Mouse (Mus musculus): ENCODE data around the gene Slc50a1.
A peak's percentile ranks its signal among the peaks of the same experiment; 100 is the strongest.

Slc50a1 gene

GRCm38 (mm10) chr3:89229276-89229675 is 41.1 kb downstream of the Slc50a1 start:
- no peak for DNase-seq

GRCm38 (mm10) chr3:89228836-89229235 is 41.5 kb downstream of the Slc50a1 start, which contains the start of gene Muc1:
Gene Muc1, plus strand, starts transcription at chr3:89229057.
- no peak for DNase-seq

DNA sequence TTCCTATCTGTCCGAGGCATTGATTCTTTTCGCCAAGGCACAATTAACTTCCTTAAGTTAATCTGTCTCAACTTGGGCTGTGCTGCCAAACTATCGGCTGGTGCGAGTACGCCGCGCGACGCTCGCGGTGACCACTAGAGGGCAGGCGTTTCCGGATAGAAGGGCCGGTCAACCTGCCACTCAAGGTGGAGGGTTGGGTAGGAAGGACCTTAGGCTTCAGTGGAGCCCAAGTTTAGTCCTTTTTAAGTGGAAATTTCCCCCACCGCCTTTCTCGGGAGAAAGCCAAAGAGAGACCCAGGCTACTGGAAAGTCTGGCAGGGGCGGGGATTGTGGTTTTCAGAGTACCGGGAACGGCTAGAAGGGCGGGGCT is 42.2 kb downstream of the Slc50a1 start:
- DNase-seq: peak; percentile 88

DNA sequence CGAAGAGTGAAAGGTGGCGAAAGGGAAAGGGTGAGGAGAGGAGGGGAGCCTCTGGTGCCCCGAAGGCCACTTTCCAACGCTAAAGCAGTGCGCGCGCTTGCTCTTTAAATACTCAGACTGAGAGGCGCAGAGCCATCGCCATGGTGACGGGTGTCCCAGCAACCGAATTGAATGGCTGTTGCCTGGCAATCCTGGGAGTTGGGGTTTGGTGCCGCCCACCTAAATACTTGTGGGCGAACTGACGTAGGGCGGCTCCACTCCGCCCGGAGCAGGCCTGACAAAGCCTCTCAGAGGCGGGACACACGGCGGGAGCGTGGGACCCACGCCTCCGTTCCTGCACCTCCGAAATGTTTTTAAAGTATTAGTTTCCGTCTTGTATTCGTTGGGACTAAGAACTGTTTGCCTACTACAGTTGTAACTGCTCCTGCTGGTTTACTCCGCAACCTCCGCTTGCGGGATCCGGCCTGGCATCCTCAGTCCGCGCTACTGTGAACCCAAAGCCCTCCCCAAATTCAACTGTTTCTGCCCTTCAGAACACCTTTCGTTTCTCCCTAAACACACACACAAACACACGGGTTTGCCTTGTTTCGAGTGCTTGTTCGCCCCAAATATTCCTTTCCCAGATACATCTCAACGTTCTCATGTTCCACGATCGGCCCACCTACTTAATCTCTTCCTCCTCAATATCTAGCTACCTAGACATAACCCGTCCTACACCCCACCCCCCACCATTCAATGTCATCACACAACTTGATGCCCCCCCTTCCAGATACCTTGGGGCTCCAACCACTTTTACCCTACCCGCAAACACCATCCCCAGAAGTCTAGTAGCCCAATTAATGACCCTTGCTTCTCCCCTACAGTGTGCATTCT is 42.8 kb downstream of the Slc50a1 start:
- DNase-seq: peak; percentile 85

- no peak for DNase-seq
These were observed 43.5 kb downstream of the Slc50a1 start, which contains the start of gene Mtx1 for GRCm38 (mm10) chr3:89226900-89227299. Gene Mtx1, minus strand, starts transcription at chr3:89227088.

DNA sequence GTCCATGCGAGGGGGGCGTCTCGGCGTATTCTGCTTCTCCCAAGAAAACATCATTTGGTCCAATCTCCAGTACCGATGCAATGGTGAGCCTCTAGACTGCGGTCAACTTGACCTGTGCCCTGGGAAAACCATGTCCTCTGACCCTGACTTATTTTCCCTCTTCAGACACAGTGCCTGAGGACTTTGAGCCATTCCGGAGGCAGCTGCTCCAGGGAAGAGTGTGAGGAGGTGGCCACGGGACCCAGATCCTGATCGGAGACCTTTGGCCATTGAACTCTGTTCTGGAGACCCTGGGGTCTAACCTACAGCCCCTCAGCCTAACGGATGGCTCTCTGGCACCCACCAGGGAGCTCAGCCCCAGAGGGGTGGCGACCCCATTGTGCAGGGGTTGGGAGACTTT is 44.0 kb downstream of the Slc50a1 start:
- no peak for DNase-seq

GRCm38 (mm10) chr3:89225918-89226317 is 44.5 kb downstream of the Slc50a1 start:
- no peak for DNase-seq

DNA sequence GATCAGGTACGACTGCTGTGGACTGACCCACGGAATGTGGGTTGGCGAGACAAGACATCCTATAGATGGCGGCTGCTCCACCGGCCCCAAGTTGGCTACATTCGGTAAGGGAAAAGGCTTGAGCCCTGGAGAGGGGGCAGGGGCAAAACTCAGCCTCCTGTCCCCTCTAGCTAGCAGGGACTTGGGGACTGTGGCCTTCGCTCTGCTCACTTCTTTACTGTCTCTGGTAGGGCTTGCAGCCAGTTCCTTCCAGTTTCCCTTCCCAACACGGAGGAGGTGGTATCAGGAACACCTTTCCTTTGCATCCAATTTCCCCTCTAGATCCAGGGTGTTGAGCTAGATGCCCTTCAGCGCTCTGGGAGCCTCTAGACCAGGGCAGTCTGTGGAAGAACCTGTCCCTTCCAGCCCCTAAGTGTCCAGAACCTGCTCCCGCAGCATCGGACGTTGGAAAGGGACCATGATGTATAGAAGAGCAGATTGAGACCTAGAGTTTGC is 45.0 kb downstream of the Slc50a1 start:
- DNase-seq: no peak

DNA sequence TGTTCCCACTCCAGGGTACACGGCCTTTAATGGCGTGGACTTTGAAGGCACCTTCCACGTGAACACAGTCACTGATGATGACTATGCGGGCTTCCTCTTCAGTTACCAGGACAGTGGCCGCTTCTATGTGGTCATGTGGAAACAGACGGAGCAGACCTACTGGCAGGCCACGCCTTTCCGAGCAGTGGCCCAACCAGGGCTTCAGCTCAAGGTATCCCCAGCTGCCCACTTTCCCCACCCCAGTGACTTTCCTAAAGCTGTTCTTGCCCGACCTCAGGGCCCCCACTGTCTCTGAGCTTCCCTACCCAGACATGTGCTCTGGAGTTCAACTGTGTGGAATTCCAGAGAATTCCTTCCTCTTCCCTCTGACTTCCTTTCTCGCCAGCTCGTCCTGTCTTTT is 45.6 kb downstream of the Slc50a1 start:
- DNase-seq: no peak

DNA sequence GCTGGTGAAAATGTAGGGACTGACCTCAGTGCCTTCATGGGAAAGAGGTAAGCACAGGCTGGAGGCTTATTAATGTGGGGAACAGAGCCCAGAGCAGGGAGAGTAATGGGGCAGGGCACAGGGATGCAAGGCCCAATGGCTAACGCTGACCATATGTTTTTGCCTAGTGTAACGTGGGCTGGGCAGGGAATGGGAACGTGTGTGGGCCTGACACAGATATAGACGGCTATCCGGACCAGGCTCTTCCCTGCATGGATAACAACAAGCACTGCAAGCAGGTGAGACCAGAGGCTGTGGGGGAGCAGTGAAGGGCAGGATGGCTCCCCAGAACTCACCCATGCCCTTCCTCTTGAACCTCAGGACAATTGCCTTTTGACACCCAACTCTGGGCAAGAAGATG is 49.2 kb downstream of the Slc50a1 start:
- no peak for DNase-seq

DNA sequence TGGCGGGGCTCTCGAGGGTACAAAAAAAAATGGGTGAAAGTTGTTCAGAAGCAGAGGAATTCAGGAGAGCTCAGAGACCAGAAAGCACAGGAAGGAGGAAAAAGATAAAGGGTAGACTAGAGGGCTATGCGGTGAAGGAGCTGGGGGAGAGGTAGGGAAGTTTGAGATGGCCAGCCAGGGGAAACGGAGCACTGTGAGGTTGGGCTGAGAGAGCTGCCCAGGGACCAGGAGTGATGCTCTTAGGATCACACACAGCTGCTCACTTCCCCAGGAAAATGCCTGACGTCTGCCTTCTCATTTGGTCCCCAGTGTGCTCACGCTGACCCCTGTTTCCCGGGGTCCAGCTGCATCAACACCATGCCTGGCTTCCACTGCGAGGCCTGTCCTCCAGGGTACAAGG is 50.8 kb downstream of the Slc50a1 start:
- no peak for DNase-seq

DNA sequence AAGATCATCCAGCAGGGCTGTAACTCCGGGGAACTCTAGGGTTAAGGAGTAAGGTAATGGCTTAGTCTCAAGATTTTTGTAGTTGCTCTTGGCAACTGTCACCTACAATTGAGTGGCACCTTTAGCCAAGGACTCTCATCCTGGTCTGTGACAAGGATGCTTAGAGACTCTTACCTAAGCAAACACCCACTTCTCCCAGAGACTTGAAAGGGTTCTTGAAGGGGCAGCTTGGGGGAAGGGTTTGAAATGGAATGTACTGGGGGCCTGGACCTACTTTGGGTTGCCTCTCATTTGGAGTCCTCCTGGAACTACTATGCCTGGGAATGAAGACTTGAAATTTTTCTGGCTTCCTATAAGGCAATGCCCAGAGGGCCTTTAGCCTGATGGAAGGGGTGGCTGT is 52.1 kb downstream of the Slc50a1 start:
- DNase-seq: no peak

Measured in right cerebral cortex, postnatal 4 days (tissue).